Mouse (Mus musculus) neural tube, embryonic 13.5 days (tissue): ENCODE measurements around the gene Cdh20. TPM values are rescaled to one million over a fixed set of nuclear protein-coding genes. Genes with fewer than 3 reads are reported as not detected.

Experiments used
- ATAC-seq: fragments of 200-750 bp; cut with Nextera tagmentation; 2 replicates; pipeline ENCODE4 v1.8.0; 2017; ENCODE audit warnings: low read depth, mild to moderate bottlenecking, moderate TSS enrichment, moderate library complexity
- H3K27ac ChIP-seq: fragments of 300-500 bp; sonication (generic); replicated peaks from 2 replicates; pipeline ENCODE4 v1.5.1; 2015; ENCODE audit warnings: moderate library complexity, mild to moderate bottlenecking, inconsistent platforms
- H3K27me3 ChIP-seq: fragments of 300-500 bp; sonication (generic); 2 replicates; pipeline ENCODE4 v1.6.1; 2015; ENCODE audit warnings: mild to moderate bottlenecking, inconsistent platforms
- H3K36me3 ChIP-seq: fragments of 300-500 bp; sonication (generic); 2 replicates; pipeline ENCODE4 v1.6.1; 2015; ENCODE audit warnings: mild to moderate bottlenecking, inconsistent platforms
- H3K4me1 ChIP-seq: fragments of 300-500 bp; sonication (generic); replicated peaks from 2 replicates; pipeline ENCODE4 v1.6.1; 2015; ENCODE audit warnings: inconsistent platforms
- H3K4me2 ChIP-seq: fragments of 300-500 bp; sonication (generic); 2 replicates; pipeline ENCODE4 v1.6.1; 2015; ENCODE audit warnings: inconsistent platforms, mild to moderate bottlenecking, moderate library complexity
- H3K4me3 ChIP-seq: fragments of 300-500 bp; sonication (generic); 2 replicates; pipeline ENCODE4 v1.5.1; 2015; ENCODE audit warnings: mild to moderate bottlenecking, inconsistent platforms
- H3K9ac ChIP-seq: fragments of 300-500 bp; sonication (generic); 2 replicates; pipeline ENCODE4 v1.6.1; 2015; ENCODE audit warnings: moderate library complexity, mild to moderate bottlenecking, inconsistent platforms
- H3K9me3 ChIP-seq: fragments of 300-500 bp; sonication (generic); 2 replicates; pipeline ENCODE4 v1.6.1; 2016; ENCODE audit warnings: inconsistent platforms
- WGBS: fragments of 180-500 bp; shearing (Covaris S2); methylation state at CpG from one replicate; pipeline ENCODE4 v1.1.7; 2015; 5-methylcytosine and 5-hydroxymethylcytosine counted together
- polyA plus RNA-seq: library from polyadenylated mRNA; unstranded; fragments of >200 nt; fragmentation: Nextera tagmentation; extraction: Ambion mirVana; gene quantifications from 2 replicates; pipeline ENCODE4 v1.2.1, GENCODE M21; 2015

The Cdh20 gene
- polyA plus RNA-seq, 1 experiment from 2014 or later: 1.6 TPM

DNA sequence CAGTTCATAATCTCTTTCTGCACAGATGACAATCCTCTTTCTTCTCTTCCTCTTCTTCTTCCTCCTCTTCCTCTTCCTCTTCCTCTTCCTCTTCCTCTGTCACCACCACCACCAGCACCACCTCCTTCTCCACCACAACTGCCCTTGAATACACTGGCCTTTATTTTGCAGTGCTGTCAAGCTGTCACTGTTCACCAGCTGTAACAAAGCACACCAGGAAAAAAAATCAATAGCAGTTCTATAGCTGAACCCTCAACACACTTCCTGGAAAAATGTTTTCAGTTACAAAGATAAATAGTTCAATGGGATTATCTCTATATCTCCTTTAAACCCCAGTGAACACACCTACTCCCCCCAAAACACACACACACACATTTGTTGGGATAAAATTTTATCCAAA, 224.1 kb downstream of the Cdh20 start:
- H3K4me2 ChIP-seq: no peak overlapping the region
- H3K9me3 ChIP-seq: no peaks in the 10 kb centered on the region
- no peak for ATAC-seq
- H3K4me1 ChIP-seq: peaks cover 6% of the 10 kb centered on the region; the same call in 1 of the 2 replicates
- no peak overlapping the region for H3K4me3 ChIP-seq
- peaks cover 4% of the 10 kb centered on the region; the same call in 1 of the 2 replicates for H3K27me3 ChIP-seq
- no peak overlapping the region for H3K27ac ChIP-seq
- H3K9ac ChIP-seq: no peak overlapping the region
- H3K36me3 ChIP-seq: no peaks in the 10 kb centered on the region

DNA sequence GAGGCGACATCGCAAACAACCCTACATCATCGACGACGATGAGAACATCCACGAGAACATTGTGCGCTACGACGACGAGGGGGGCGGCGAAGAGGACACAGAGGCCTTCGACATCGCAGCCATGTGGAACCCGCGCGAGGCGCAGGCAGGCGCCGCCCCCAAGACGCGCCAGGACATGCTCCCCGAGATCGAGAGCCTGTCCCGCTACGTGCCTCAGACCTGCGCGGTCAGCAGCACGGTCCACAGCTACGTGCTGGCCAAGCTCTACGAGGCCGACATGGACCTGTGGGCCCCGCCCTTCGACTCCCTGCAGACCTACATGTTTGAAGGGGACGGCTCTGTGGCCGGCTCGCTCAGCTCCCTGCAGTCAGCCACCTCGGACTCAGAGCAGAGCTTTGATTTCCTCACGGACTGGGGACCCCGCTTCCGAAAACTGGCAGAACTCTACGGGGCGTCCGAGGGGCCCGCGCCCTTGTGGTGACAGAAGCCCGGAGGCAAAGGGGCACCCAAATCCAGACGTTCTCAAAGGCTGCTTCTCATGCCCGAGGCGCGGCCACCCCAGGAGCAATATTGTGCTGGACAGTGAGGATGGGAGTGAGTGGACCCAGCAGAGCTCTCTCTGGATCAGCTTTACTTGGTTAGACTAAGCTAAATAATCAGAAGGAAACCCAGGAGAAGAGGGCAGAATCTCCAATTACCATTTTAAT, 225.7 kb downstream of the Cdh20 start:
- no peaks in the 10 kb centered on the region for H3K9me3 ChIP-seq
- H3K27ac ChIP-seq: no peak overlapping the region
- H3K9ac ChIP-seq: peak overlapping the region; percentile 72
- peaks cover 4% of the 10 kb centered on the region; the same call in 1 of the 2 replicates for H3K27me3 ChIP-seq
- H3K4me2 ChIP-seq: peak overlapping the region; percentile 85
- WGBS: 6% methylated on average over 51 of the region's 51 CpGs
- peak overlapping the region; percentile 49 for H3K4me3 ChIP-seq
- H3K4me1 ChIP-seq: peaks cover 6% of the 10 kb centered on the region; the same call in 1 of the 2 replicates
- peak; percentile 89 for ATAC-seq
- no peaks in the 10 kb centered on the region for H3K36me3 ChIP-seq

- Histone ChIP-seq H3K36me3 (no peaks in the 10 kb centered on the region), H3K4me2 (peak overlapping the region; percentile 85), H3K9me3 (no peaks in the 10 kb centered on the region), H3K27ac (no peak overlapping the region), H3K4me3 (peak overlapping the region; percentile 49; the same call in 1 of the 2 replicates), H3K27me3 (peaks cover 4% of the 10 kb centered on the region; the same call in 1 of the 2 replicates), H3K9ac (no peak overlapping the region), H3K4me1 (peaks cover 6% of the 10 kb centered on the region; the same call in 1 of the 2 replicates)
- 63% methylated on average over 3 of the region's 3 CpGs for WGBS
- ATAC-seq: no peak
These were observed 226.3 kb downstream of the Cdh20 start for GRCm38 (mm10) chr1:104994612-104994986.

DNA sequence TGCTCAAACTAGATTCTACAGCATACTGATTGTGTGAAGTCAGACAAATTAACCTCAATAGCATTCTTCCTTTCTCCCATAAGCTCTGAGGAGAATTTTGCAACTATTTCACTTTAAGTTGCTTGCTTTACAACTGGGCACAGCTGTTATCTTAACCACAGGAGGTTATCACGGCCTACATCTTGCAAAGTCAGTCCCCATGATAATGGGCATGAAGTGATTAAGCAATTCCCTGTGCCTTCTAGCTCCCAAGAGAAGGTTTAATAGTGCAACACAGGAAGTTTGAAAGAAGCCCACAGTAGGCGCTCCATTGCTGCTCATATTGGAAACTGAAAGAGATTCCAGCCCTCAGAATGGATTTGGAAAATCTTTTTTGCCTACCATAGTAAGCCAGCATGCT, 229.5 kb downstream of the Cdh20 start:
- peaks cover 6% of the 10 kb centered on the region; the same call in 1 of the 2 replicates for H3K4me1 ChIP-seq
- peaks cover 4% of the 10 kb centered on the region; the same call in 1 of the 2 replicates for H3K27me3 ChIP-seq
- 55% methylated on average over 2 of the region's 2 CpGs for WGBS
- no peaks in the 10 kb centered on the region for H3K36me3 ChIP-seq
- H3K4me3 ChIP-seq: no peak overlapping the region
- no peak overlapping the region for H3K4me2 ChIP-seq
- no peak for ATAC-seq
- H3K9ac ChIP-seq: no peak overlapping the region
- no peaks in the 10 kb centered on the region for H3K9me3 ChIP-seq
- no peak overlapping the region for H3K27ac ChIP-seq

DNA sequence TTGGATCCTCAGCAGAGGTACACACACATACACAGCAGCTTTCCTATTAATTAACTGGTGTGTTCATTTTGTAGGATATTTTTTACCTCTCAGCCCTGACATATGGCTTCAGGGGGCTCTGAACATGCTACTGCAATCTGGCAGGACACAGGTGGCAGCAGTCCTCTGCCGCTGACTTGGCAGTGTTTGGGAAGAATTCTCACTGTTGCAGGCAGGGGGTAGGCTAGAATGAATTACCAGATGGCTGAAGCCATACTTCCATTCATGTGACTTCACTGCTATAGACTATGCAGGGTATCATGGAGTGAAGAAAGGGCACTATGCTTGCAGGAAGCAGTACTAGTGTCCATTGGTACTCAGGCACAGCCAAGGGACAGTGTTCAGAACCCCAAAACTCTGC, 233.8 kb downstream of the Cdh20 start:
- Histone ChIP-seq H3K4me2 (no peak overlapping the region), H3K9ac (no peak overlapping the region)

GRCm38 (mm10) chr1:105003786-105004185, 235.5 kb downstream of the Cdh20 start:
- Histone ChIP-seq H3K4me2 (no peak overlapping the region), H3K4me3 (no peak overlapping the region), H3K36me3 (no peaks in the 10 kb centered on the region), H3K27ac (no peak overlapping the region), H3K27me3 (no peaks in the 10 kb centered on the region), H3K9me3 (no peaks in the 10 kb centered on the region), H3K4me1 (no peaks in the 10 kb centered on the region), H3K9ac (no peak overlapping the region)
- 88% methylated on average over 1 of the region's 1 CpGs for WGBS
- no peak for ATAC-seq

More for the DNA sequence above, 233.8 kb downstream of the Cdh20 start:
- H3K27ac ChIP-seq: no peak overlapping the region
- no peak for ATAC-seq
- no peaks in the 10 kb centered on the region for H3K27me3 ChIP-seq
- H3K9me3 ChIP-seq: no peaks in the 10 kb centered on the region
- H3K4me3 ChIP-seq: no peak overlapping the region
- H3K36me3 ChIP-seq: no peaks in the 10 kb centered on the region
- H3K4me1 ChIP-seq: no peaks in the 10 kb centered on the region
- 33% methylated on average over 1 of the region's 1 CpGs for WGBS

DNA sequence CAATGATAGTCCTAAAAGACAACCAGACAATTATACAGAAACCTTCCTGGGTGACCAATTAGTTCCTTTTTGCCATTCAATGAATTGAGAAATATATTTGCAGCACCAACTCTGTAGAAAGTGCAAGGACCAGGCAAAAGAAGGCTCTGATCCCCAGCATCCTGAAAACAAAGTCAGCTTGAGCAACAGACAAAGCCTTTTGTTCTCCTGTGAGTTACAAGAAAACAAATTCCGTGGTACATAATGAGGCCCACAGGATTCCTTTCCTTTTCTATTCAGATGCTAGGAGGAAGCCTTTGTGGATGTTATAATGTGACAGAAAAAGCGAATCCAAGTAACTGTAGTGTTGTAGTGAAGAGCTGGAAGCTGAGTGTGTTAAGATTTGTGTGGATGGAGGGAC, 244.3 kb downstream of the Cdh20 start:
- no peaks in the 10 kb centered on the region for H3K27me3 ChIP-seq
- ATAC-seq: no peak
- no peak overlapping the region for H3K4me2 ChIP-seq
- no peaks in the 10 kb centered on the region for H3K9me3 ChIP-seq
- no peak overlapping the region for H3K4me3 ChIP-seq
- 6% methylated on average over 2 of the region's 2 CpGs for WGBS
- no peak overlapping the region for H3K9ac ChIP-seq
- H3K36me3 ChIP-seq: no peaks in the 10 kb centered on the region
- no peak overlapping the region for H3K27ac ChIP-seq
- 0 out of 2 replicates have a peak, but pooled peaks cover 5% of the 10 kb centered on the region for H3K4me1 ChIP-seq

DNA sequence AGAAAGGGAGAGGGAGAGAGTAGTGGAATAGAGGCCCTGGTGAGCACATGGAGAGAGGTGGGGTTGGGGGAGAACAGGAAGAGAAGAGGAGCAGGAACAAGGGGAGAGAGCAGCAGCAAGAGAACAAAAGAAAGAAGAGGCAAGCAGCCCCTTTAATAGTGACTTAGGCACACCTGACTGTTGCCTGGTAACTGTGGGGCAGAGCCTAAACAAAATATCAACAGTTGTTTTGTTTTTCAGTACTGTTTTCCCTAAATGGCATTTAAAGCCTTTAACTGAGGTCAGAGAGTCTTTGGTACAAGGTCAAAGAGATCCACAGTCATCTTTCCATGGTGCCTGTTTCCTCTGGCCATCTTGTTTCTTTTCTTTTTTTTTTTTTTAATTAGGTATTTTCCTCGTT, 245.0 kb downstream of the Cdh20 start:
- Histone ChIP-seq H3K4me3 (no peak overlapping the region), H3K9ac (no peak overlapping the region), H3K36me3 (no peaks in the 10 kb centered on the region), H3K4me1 (0 out of 2 replicates have a peak, but pooled peaks cover 5% of the 10 kb centered on the region), H3K9me3 (no peaks in the 10 kb centered on the region), H3K4me2 (no peak overlapping the region), H3K27me3 (no peaks in the 10 kb centered on the region), H3K27ac (no peak overlapping the region)
- no peak for ATAC-seq
- 50% methylated on average over 1 of the region's 1 CpGs for WGBS

DNA sequence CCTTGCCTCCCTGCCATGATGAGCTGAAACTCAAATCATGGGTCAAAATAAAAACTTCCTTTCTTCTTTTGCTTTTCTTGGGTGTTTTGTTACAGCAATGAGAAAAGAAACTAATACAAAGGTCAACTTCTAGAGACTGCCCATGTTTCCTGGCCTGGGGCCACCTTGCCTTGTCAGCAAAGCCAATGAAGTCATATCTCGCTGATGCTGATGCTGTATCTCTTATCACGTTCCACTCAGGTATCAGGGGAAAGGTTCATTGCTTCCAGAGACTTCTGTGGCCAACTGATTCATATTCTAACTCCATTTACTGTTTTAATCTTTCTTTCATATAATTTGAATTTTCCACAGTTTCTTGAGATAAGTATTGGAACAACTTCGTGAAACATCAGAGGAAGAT, 273.3 kb downstream of the Cdh20 start:
- H3K4me1 ChIP-seq: no peaks in the 10 kb centered on the region
- H3K4me2 ChIP-seq: no peak overlapping the region
- H3K27ac ChIP-seq: no peak overlapping the region
- no peak for ATAC-seq
- H3K9ac ChIP-seq: no peak overlapping the region
- no peaks in the 10 kb centered on the region for H3K9me3 ChIP-seq
- H3K4me3 ChIP-seq: no peak overlapping the region
- H3K36me3 ChIP-seq: no peaks in the 10 kb centered on the region
- H3K27me3 ChIP-seq: no peaks in the 10 kb centered on the region
- 90% methylated on average over 3 of the region's 3 CpGs for WGBS
